Mouse (Mus musculus) intestine, embryonic 14.5 days (tissue): ENCODE data around the gene Rgs7bp. TPM values are rescaled to one million over a fixed set of nuclear protein-coding genes. Genes with fewer than 3 reads are reported as not detected.
"Not testable (repeated sequence)": the region's sequence is repeated elsewhere in the genome, so short reads cannot be mapped to it uniquely, and the experiment has no call there.

Source experiments
- ATAC-seq: fragments of 200-750 bp; cut with Nextera tagmentation; replicated peaks from 2 replicates; pipeline ENCODE4 v1.8.0; 2017; ENCODE audit warnings: low read depth, moderate number of reproducible peaks, moderate TSS enrichment, moderate library complexity; ENCODE audit not compliant: low FRiP score, low TSS enrichment
- DNase-seq: peaks from one replicate; pipeline ENCODE4 v3.0.0-alpha.2; 2018; ENCODE audit warnings: low spot score
- H3K27ac ChIP-seq: fragments of 300-500 bp; sonication (generic); 2 replicates; pipeline ENCODE4 v1.5.1; 2014; ENCODE audit warnings: low read depth, mild to moderate bottlenecking, control low read depth
- H3K27me3 ChIP-seq: fragments of 300-500 bp; sonication (generic); replicated peaks from 2 replicates; pipeline ENCODE4 v1.6.1; 2014; ENCODE audit warnings: low read length, control low read depth; ENCODE audit not compliant: control insufficient read depth, insufficient read depth
- H3K36me3 ChIP-seq: fragments of 300-500 bp; sonication (generic); 2 replicates; pipeline ENCODE4 v1.6.1; 2014; ENCODE audit warnings: low read length, control low read depth; ENCODE audit not compliant: control insufficient read depth, insufficient read depth
- H3K4me1 ChIP-seq: fragments of 300-500 bp; sonication (generic); replicated peaks from 2 replicates; pipeline ENCODE4 v1.6.1; 2014; ENCODE audit warnings: low read length, control low read depth, mixed read lengths; ENCODE audit not compliant: control insufficient read depth, insufficient read depth
- H3K4me2 ChIP-seq: fragments of 300-500 bp; sonication (generic); 2 replicates; pipeline ENCODE4 v1.6.1; 2014; ENCODE audit warnings: low read length
- H3K4me3 ChIP-seq: fragments of 300-500 bp; sonication (generic); 2 replicates; pipeline ENCODE4 v1.5.1; 2014; ENCODE audit warnings: low read depth, low read length, control low read depth, mixed read lengths
- H3K9ac ChIP-seq: fragments of 300-500 bp; sonication (generic); 2 replicates; pipeline ENCODE4 v1.6.1; 2014; ENCODE audit warnings: mild to moderate bottlenecking, low read length
- H3K9me3 ChIP-seq: fragments of 300-500 bp; sonication (generic); 2 replicates; pipeline ENCODE4 v1.6.1; 2016; ENCODE audit warnings: low read length, control low read depth; ENCODE audit not compliant: control insufficient read depth
- WGBS: fragments of 180-500 bp; shearing (Covaris S2); extraction: QIAGEN DNeasy Blood & Tissue Kit; methylation state at CpG from one replicate; pipeline ENCODE4 v1.1.7; 2014; 5-methylcytosine and 5-hydroxymethylcytosine counted together
- polyA plus RNA-seq: library from polyadenylated mRNA; unstranded; fragments of >200 nt; fragmentation: Nextera tagmentation; extraction: Ambion mirVana; gene quantifications from 2 replicates; pipeline ENCODE4 v1.2.1, GENCODE M21; 2014

Rgs7bp gene
- polyA plus RNA-seq, 1 experiment from 2014 or later, result 2.7 TPM

GRCm38 (mm10) chr13:104914288-104914895 is 140.3 kb downstream of the Rgs7bp start:
- H3K9me3 ChIP-seq, result no peaks in the 10 kb centered on the region
- DNase-seq, result no peak
- H3K4me1 ChIP-seq, result no peaks in the 10 kb centered on the region
- no peak overlapping the region for H3K27ac ChIP-seq
- WGBS, result 88% methylated on average over 17 of the region's 17 CpGs
- no peaks in the 10 kb centered on the region for H3K27me3 ChIP-seq
- ATAC-seq, result no peak
- H3K4me3 ChIP-seq, result no peak overlapping the region
- H3K9ac ChIP-seq, result no peak overlapping the region
- no peaks in the 10 kb centered on the region for H3K36me3 ChIP-seq
- no peak overlapping the region for H3K4me2 ChIP-seq

GRCm38 (mm10) chr13:104911626-104912025 is 143.1 kb downstream of the Rgs7bp start:
- H3K27ac ChIP-seq, H3K9me3 ChIP-seq, H3K36me3 ChIP-seq, H3K4me1 ChIP-seq, H3K4me3 ChIP-seq, ATAC-seq, H3K4me2 ChIP-seq, H3K9ac ChIP-seq, H3K27me3 ChIP-seq, DNase-seq: not testable (repeated sequence)
- WGBS, result 85% methylated on average over 5 of the region's 5 CpGs

GRCm38 (mm10) chr13:104911006-104911405 is 143.7 kb downstream of the Rgs7bp start:
- not testable (repeated sequence) for H3K4me1 ChIP-seq, H3K9me3 ChIP-seq, DNase-seq, H3K4me3 ChIP-seq, H3K27me3 ChIP-seq, H3K27ac ChIP-seq, H3K36me3 ChIP-seq, H3K9ac ChIP-seq, ATAC-seq, H3K4me2 ChIP-seq
- 93% methylated on average over 1 of the region's 1 CpGs for WGBS

GRCm38 (mm10) chr13:104908691-104909090 is 146.0 kb downstream of the Rgs7bp start:
- 52% methylated on average over 7 of the region's 7 CpGs for WGBS
- Histone ChIP-seq H3K4me2 (no peak overlapping the region), H3K36me3 (no peaks in the 10 kb centered on the region), H3K9ac (no peak overlapping the region), H3K27ac (no peak overlapping the region), H3K4me3 (no peak overlapping the region), H3K9me3 (no peaks in the 10 kb centered on the region), H3K27me3 (no peaks in the 10 kb centered on the region), H3K4me1 (0 out of 2 replicates have a peak, but pooled peaks cover 3% of the 10 kb centered on the region)
- DNase-seq (no peak), ATAC-seq (no peak)

Other genes starting within 250 kb of the Rgs7bp start
- gene Cwc27, start 237.8 kb downstream of the Rgs7bp start, polyA plus RNA-seq, result 31.1 and 31.2 TPM in 2 replicates
- not detected in 2 replicates for gene Shisal2b, start 191.0 kb downstream of the Rgs7bp start, polyA plus RNA-seq
- not detected in 2 replicates for gene 4933425L06Rik, start 27.2 kb upstream of the Rgs7bp start, polyA plus RNA-seq
- 4.5 and 5.2 TPM in 2 replicates for gene Rnf180, start 239.9 kb upstream of the Rgs7bp start, polyA plus RNA-seq